Mouse (Mus musculus) thymus, adult 2 months (tissue): ENCODE measurements around the gene Sst.

Source experiments
- CTCF ChIP-seq: fragments of 200-500 bp; IDR thresholded peaks from 2 replicates; pipeline ENCODE4 v1.5.1; 2012; ENCODE audit warnings: mild to moderate bottlenecking, control low read depth, low read length, moderate library complexity, borderline replicate concordance; ENCODE audit not compliant: control insufficient read depth, poor library complexity, insufficient read depth; ENCODE audit errors: extremely low read depth
- POLR2A ChIP-seq: fragments of 200-500 bp; IDR thresholded peaks from 2 replicates; pipeline ENCODE4 v1.6.1; 2012; ENCODE audit warnings: mild to moderate bottlenecking, low read length, control low read depth, moderate library complexity; ENCODE audit not compliant: control insufficient read depth, poor library complexity, insufficient read depth; ENCODE audit errors: extremely low read depth

DNA sequence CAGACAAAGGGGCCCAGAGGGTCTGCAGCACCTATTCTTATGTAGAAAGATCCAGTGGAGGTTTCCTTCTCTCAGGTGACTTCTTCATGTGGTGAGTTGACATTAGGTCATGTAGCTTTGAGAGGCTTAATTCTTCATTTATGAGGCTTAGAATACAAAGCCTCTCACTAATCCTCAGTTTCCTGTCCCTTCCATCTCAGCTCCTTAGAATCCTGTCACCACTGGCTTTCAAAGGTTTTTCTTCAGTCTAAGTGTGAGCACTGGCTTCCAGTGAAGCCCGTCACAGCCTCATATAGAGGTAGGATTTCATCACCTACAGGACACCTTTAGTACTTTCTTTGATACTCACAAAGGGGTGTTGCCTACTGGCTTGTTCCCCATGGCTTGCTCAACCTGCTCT lies 32.1 kb upstream of the Sst start:
- no peak for TF ChIP-seq CTCF
- no peak for TF ChIP-seq POLR2A
